In the genomic region with DNA sequence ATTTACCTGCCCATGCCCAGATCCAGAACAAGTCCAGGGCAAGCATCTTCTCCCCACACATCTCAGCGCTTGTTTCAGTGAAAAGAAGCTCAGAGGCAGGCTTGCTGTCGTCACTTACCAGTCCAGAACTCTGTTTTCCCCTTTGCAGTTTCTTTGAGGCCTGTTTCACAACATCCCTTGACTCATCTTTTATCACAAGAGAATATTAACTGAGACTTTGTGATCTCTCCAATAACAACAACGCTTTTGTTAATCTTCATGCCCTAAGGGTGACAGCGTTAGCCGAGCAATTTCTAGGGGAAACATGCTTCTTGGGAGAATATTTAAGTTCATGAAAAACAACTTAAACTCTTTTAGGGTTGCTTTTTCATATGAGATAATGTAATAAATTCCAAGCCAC, we compare ENCODE assay signal across 17 mouse cellular contexts. TPM values are rescaled to one million over a fixed set of nuclear protein-coding genes. Genes with fewer than 3 reads are reported as not detected.
"Had no signal": no experiment of that assay in that cellular context is flagged by ENCODE, and none has a peak within 500 bp of the region (broad histone marks: within the 10 kb centered on the region; RNA-seq: fewer than 3 reads in every experiment).

No protein-coding gene starts in this region.

- DNase-seq: liver, postnatal 0 days; lung, adult 2 months; lung, postnatal 14 days; lung, postnatal 36 days; right cerebral cortex, postnatal 14 days; thymus, adult 2 months; thymus, postnatal 25 days; thymus, postnatal 4 days had no signal

- H3K27me3 ChIP-seq: neural tube, embryonic 12.5 days had no signal

- ATAC-seq: liver, postnatal 0 days; lung, postnatal 0 days; midbrain, embryonic 13.5 days; midbrain, embryonic 15.5 days had no signal

- H3K4me3 ChIP-seq: lung, embryonic 15.5 days; megakaryocyte, embryonic 14.5 days; midbrain, embryonic 13.5 days; midbrain, embryonic 15.5 days; neural tube, embryonic 12.5 days; stomach, embryonic 15.5 days had no signal

- H3K36me3 ChIP-seq: lung, embryonic 15.5 days; midbrain, embryonic 13.5 days; midbrain, embryonic 15.5 days; neural tube, embryonic 12.5 days; stomach, embryonic 15.5 days had no signal

RNA-seq across cellular contexts. Expression of a gene that starts 7.9 kb away (rescaled TPM):
- polyA plus RNA-seq: liver, postnatal 0 days; macrophage; small intestine, adult 2 months had no signal
